Mouse (Mus musculus): ENCODE results near the gene Gpr152.

Gene Gpr152

GRCm38 (mm10) chr19:4180411-4180810 is 40.8 kb downstream of the Gpr152 start:
- DNase-seq = no peak

DNA sequence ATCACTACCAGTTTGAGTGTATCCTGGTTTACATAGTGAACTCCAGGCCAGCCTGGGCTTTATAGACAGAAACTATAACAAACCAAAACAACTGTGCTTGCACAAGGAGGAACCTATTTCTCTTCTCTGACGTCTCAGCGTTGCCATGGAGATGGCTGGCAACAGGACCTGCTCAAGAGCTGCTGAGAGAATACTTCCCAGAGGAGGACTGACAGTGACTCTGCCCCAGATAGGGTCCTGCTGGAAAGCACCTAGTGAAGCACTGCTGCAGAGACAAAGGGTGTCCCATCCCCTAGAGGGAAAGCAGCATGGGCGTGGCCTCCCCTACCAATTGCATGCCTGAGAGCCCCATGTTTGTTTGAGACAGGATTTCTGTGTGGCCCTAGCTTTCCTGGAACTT is 42.3 kb downstream of the Gpr152 start:
- DNase-seq = peak; percentile 82

GRCm38 (mm10) chr19:4183689-4184088 is 44.1 kb downstream of the Gpr152 start:
- DNase-seq = no peak

DNA sequence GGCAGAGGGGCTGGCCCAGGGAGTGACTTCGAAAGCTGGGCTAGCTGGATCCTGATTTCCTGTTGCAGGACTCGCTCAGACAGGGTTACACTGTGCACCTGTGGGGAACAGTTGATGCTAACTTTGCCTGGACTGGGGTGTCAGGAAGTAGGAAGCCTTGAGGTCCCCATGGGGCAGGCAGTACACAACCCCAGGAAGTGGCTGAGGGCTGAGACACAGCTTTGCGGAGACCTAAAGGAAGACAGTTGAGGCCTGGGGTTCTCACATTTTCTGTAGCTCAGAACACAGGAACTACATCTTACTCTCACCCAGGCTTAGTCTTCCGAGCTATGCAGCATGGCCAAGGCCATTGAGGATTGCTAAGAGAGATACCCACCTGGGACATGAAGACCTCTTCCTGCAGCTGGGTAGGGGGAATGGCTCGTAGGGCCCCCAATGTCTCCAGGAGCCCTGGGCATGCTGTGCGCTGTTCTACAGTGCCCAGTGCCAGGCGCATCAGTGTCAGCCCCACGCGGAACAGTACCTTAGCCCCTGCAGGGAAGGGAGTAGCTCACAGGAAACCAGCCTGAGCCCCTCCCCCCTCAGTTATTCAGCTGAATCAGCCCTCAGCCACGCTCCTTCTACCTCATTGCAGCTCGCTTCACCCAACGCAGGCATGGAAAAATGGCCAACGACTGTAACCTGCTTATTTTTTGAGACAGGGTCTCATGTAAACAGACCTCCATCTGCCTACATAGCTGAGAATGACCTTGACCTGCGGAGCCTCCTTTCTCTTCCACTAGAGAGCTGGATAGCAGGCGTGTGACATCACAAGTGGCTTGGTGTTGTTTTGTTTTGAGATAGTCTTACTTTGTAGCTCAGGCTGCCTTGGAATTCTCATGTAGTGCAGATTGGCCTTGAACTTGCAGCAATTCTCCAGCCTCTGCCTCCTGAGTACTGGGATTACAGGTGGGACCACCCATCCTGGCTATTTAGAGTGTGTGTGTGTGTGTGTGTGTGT is 45.7 kb downstream of the Gpr152 start:
- no peak for DNase-seq

DNA sequence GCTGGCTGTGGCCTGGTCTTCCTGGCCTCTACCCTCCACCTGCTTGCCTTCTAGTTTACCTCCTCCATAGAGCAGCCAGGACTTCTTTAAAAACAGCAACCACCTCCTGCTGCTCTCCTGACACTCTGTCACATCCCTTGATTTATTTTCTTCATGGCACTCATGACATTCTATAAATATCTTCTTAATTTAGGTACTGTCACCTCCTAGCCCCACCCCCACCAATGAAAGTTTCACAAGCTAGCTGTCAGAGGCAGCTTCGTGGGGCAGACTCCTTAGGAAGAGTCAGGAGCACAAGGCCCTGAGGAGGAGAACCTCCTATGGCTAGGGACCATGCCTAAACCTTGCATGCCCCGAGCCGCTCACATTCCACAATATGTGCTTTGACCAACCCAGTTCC is 47.7 kb downstream of the Gpr152 start:
- no peak for DNase-seq

DNA sequence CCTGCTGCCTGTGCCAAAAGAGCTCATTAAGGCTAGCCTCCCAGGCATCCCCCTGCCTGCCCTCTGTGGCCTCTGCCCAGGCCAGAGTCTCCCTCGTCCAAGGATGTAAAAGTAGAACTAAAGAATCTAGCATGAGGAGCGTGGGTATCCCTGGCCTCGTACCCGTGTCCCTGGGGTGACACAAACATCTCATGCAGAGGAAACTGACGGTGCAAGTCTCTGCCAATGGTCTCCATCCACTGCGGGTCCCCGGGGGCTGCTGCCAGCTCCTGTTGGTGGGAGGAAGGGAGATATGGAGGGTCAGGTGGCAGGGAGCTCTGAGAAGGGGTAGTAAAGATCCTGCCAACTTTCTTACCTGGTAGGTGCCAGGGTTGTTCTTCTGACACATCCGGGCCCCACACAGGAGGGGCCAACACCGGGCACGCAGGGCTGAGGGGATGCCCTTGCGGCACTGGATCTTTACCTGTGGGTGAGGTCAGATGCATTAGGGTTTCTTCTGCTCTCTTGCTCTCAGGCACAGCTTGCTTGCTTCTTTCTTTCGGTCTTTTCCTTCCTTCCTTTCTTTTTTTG is 49.5 kb downstream of the Gpr152 start:
- DNase-seq = no peak

GRCm38 (mm10) chr19:4190831-4191334 is 51.3 kb downstream of the Gpr152 start, which contains the start of gene Tbc1d10c:
Gene Tbc1d10c (minus strand): TSS chr19:4191284.
- no peak for DNase-seq

DNA sequence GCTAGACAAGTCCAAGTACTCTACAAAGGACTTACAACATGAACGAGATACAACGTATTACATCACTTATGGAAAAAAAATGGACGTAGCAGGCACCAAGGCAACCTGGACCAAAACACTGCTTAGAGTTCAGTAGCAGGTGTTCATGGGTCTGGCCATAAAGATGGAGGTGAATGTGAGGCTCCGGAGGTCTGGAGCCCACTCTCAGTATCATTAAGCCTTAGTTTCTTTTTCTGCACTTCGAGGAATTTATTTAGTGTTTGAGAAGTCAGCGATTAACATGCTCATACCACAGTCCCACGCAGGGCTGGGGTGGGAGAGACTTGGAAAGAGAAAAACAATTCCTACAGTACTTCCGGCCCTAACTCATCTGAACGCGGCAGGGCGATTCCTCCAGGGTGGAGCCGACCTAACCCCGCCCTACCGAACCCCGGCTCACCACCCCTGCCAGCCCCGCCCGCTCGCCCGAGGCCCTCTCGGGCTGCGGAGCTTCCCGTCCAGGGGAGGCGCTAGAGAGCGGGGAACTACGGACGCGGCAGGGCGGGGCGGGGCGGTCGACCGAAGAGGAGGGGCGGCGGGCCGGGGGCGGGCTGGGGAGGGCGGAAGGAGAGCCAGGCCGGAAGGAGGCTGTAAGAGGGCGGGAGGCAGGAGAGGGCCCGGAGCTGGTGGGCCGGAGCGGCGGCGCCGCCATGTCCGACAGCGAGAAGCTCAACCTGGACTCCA is 52.1 kb downstream of the Gpr152 start, which contains the start of gene Ppp1ca:
TSS of gene Ppp1ca (plus strand) at position 538 of the 723 bp plus-strand sequence.
- DNase-seq = peak; percentile 94

DNA sequence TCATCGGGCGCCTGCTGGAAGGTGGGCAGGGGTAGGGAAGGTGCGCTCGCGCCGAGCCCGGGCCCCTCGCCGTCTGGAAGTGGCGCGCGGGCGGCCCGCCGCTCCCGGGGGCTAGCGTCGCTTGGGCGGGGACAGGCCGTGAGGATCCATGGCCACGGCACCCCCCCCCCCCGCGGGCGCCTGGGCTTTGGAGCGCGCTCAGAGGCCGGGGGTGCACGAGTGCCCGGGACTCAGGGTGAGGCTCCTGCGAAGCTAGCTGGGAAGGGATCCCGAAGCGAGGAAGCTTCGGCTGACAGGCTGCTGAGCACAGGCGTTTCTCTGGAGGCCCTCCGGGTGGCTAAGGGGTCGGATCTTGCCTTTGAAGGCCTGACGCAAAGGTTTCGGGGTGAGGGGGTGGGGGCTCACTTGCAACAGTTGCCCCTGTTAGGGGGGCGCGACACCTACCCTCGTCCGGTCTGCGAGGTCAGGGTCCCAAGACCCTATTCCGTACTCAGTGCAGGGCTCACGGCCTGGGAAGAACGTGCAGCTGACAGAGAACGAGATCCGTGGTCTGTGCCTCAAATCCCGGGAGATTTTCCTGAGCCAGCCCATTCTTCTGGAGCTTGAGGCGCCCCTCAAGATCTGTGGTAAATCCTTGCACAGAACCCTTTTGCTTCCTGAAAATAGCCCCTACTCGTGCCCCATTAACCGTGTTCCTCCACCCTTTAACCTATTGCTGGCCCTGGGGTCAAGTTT is 52.8 kb downstream of the Gpr152 start:
- no peak for DNase-seq

DNA sequence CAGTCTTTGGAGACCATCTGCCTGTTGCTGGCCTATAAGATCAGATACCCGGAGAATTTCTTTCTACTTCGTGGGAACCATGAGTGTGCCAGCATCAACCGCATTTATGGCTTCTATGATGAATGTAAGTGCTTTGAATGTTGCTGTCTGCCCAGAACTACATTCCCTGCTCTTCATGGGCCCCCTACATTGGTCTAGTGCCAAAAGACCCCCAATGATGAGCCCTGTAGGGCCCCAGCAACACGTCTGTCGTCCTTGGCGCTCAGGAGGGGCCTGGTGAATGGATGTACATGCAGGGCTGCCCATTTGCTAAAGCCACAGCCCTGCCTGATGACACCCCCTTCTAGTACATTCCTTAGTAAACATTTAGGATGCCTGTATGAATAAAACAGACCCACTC is 53.5 kb downstream of the Gpr152 start:
- DNase-seq = no peak

- no peak for DNase-seq
These were observed 54.6 kb downstream of the Gpr152 start for GRCm38 (mm10) chr19:4194021-4194724.

DNA sequence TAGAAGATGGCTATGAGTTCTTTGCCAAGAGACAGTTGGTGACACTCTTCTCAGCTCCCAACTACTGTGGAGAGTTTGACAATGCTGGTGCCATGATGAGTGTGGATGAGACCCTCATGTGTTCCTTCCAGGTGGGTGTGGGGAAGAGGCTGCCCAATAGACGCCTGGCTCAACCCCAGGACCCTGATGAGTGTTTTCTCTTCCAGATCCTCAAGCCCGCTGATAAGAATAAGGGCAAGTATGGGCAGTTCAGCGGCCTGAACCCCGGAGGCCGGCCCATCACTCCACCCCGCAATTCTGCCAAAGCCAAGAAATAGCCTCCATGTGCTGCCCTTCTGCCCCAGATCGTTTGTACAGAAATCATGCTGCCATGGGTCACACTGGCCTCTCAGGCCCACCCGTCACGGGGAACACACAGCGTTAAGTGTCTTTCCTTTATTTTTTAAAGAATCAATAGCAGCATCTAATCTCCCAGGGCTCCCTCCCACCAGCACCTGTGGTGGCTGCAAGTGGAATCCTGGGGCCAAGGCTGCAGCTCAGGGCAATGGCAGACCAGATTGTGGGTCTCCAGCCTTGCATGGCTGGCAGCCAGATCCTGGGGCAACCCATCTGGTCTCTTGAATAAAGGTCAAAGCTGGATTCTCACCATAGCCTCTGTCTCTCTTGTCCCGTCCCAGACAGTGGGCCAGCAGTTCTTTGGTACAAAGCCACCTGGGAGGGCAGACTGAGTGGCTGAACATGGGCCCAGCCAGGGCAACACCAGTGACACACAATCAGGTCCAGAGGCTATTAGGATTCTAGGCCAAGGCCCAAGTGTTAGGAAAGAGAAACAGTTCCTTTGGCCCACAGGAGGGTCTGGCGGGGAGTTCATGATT is 55.4 kb downstream of the Gpr152 start:
- no peak for DNase-seq
